Mouse (Mus musculus): Measurements from ENCODE around the gene Pde4b. TPM values are rescaled to one million over a fixed set of nuclear protein-coding genes. Genes with fewer than 3 reads are reported as not detected.

Gene Pde4b
- total and polyA plus RNA-seq, 2 experiments from 2014 or later = 49.7 to 76.2 TPM

DNA sequence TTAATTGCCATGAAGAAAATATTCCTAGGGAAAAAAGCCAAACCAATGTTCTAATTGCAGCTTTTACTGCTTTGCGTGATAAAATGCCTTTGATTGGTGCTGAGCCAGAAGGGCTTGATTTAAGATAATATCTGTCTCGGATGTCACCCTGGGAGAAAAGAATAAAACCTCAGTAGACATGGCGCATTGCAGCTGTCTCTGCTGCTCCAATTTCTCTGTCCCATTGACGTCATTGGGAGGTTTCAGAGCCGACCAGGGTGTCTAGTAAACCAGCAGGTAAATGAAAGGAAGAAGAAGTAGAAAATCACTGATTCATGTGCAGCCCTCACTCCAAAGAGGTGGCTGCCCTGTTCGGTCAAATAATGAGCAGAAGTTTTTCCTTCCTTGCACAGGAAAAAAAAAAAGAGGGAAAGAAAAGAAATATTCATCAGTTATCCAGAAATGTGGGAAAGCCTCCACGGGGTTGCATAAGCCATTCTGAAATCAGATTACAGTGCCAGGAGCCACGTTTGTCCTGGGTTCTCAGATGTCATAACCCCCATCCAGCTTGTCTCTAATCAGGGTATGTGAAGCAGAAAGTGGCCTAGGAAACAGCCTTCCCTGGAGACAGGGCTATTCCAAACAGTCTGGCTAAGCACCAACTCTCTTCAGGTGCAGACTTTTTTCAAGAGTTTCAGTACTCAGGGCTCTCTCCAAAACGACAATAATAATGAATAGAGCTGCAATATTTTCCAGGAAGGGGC lies 344.9 kb downstream of the Pde4b start:
- Histone ChIP-seq H3K9ac (no peak overlapping the region), H3K9me3 (ENCODE audit: low read length) (no peaks in the 10 kb centered on the region), H3K27me3 (ENCODE audit: insufficient read depth, low read length) (no peaks in the 10 kb centered on the region), H3K4me3 (ENCODE audit: low read depth, low read length) (no peak overlapping the region), H3K4me1 (ENCODE audit: insufficient read depth) (peaks cover 12% of the 10 kb centered on the region; the same call in 1 of the 2 replicates), H3K4me2 (ENCODE audit: low read depth) (no peak overlapping the region), H3K27ac (ENCODE audit: low read depth, low read length) (no peak overlapping the region), H3K36me3 (ENCODE audit: insufficient read depth) (no peaks in the 10 kb centered on the region)
- DNase-seq (peak; percentile 27), ATAC-seq (no peak)
- no peak for TF ChIP-seq CTCF (IDR thresholded peaks at IDR 0.05; ENCODE audit: low read depth)
- 17% methylated on average over 9 of the region's 9 CpGs for WGBS

DNA sequence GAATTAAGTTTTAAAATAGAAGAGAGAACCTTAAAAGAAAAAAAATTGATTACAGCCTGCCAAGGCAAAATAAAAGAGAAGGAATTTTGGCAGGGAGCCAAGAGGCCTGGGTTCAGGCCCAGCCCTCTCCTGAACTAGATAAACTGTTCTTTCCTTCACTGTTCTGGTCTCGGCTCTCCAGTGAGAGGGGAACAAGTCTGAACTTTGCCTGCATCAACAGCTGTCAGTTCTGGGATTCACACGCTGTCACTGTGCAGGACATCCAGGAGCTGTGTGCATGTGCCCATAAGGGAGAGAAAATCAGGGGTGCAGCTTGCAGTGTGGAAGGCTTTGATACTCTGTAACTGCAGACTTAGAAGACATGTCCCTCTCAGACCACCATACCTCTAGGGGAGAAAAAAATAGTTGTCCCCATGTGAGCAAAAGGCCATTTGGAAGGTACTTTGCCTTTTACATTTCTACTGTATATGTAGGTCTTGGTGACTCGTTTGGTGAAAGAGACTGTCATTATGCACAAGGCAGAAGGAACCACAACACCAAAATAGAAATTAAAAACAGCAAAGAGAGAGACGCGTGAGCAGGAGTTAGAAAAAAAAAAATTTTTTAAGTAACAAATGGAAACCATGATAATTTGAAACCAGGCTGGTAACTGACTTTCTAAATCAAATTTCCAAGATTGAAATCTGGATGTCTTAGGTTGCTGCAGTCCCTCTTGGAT lies 352.2 kb downstream of the Pde4b start:
- Histone ChIP-seq H3K9ac (no peak overlapping the region), H3K27me3 (ENCODE audit: insufficient read depth, low read length) (no peaks in the 10 kb centered on the region), H3K4me3 (ENCODE audit: low read depth, low read length) (no peak overlapping the region), H3K36me3 (ENCODE audit: insufficient read depth) (no peaks in the 10 kb centered on the region), H3K9me3 (ENCODE audit: low read length) (no peaks in the 10 kb centered on the region), H3K27ac (ENCODE audit: low read depth, low read length) (peak overlapping the region; percentile 40; the same call in 1 of the 2 replicates), H3K4me2 (ENCODE audit: low read depth) (no peak overlapping the region), H3K4me1 (ENCODE audit: insufficient read depth) (peaks cover 9% of the 10 kb centered on the region)
- TF ChIP-seq CTCF (IDR thresholded peaks at IDR 0.05; ENCODE audit: low read depth) = no peak
- WGBS = 35% methylated on average over 5 of the region's 5 CpGs
- no peak for DNase-seq
- peak; percentile 18 for ATAC-seq

DNA sequence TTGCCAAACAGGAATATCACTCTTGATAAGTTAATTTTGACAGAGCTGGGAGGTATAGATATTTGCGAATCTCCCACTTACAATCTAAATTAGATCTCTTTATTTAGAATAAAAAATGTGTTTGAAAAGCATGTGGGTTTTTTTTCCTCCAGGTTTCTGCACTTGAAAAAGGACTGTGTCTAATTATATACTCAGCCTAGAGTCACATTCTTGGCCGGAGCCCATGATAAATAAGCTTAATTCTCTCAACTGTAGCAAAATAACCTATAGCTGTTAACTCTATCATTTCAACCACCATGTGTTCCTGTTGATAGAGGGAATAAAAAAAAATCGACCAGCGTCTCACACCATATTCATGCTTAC lies 352.8 kb downstream of the Pde4b start:
- no peak overlapping the region for H3K9ac ChIP-seq
- H3K4me1 ChIP-seq (ENCODE audit: insufficient read depth) = peaks cover 9% of the 10 kb centered on the region
- H3K36me3 ChIP-seq (ENCODE audit: insufficient read depth) = no peaks in the 10 kb centered on the region
- H3K4me3 ChIP-seq (ENCODE audit: low read depth, low read length) = no peak overlapping the region
- TF ChIP-seq CTCF (IDR thresholded peaks at IDR 0.05; ENCODE audit: low read depth) = no peak
- no peak for ATAC-seq
- 47% methylated on average over 4 of the region's 4 CpGs for WGBS
- no peaks in the 10 kb centered on the region for H3K27me3 ChIP-seq (ENCODE audit: insufficient read depth, low read length)
- no peaks in the 10 kb centered on the region for H3K9me3 ChIP-seq (ENCODE audit: low read length)
- H3K4me2 ChIP-seq (ENCODE audit: low read depth) = no peak overlapping the region
- no peak for DNase-seq
- no peak overlapping the region for H3K27ac ChIP-seq (ENCODE audit: low read depth, low read length)

DNA sequence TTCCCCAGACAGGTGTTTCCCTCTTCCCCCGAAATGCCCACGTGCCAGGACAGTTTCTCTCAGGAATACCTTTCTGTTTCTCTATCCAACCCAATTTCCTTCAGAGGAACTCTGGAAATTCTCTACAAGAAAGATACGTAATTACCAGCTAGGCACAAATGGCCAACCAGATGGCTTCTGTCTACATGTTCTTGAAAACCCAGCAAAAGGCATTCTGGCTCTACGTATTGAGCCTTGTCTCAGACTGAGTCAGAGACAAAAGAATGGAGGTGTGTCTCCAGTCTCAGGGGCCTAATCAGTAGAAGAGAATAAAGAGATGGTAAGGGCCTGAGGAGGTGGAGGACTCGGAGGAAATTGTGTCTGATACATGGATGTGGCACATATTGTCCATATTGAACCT lies 356.2 kb downstream of the Pde4b start:
- Histone ChIP-seq H3K27me3 (ENCODE audit: insufficient read depth, low read length) (no peaks in the 10 kb centered on the region), H3K9ac (no peak overlapping the region), H3K36me3 (ENCODE audit: insufficient read depth) (no peaks in the 10 kb centered on the region), H3K4me1 (ENCODE audit: insufficient read depth) (peaks cover 9% of the 10 kb centered on the region), H3K4me3 (ENCODE audit: low read depth, low read length) (no peak overlapping the region), H3K4me2 (ENCODE audit: low read depth) (no peak overlapping the region), H3K27ac (ENCODE audit: low read depth, low read length) (no peak overlapping the region), H3K9me3 (ENCODE audit: low read length) (no peaks in the 10 kb centered on the region)
- DNase-seq (no peak), ATAC-seq (peak; percentile 48; the same call in 1 of the 2 replicates)
- WGBS = 46% methylated on average over 5 of the region's 5 CpGs
- TF ChIP-seq CTCF (IDR thresholded peaks at IDR 0.05; ENCODE audit: low read depth) = no peak

DNA sequence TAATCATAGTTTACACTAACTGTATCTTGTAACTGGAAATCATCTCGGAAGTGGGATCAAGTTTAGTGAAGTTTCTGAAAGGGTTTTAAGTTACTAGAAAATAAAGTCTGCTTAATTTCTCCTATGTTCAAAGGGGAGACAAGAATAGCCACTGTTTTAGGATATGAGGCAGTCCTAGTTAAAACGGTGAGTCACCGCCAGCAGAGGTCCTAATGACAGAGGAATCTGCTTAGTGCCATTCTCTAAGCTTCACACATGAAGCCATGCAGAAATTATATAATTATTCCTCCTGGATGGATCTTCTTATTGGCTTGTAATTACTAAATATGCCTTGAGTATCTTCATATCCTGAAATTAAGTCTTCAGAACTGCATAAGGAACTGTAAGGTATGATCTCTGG lies 357.2 kb downstream of the Pde4b start:
- WGBS = 18% methylated on average over 3 of the region's 3 CpGs
- no peak for DNase-seq

DNA sequence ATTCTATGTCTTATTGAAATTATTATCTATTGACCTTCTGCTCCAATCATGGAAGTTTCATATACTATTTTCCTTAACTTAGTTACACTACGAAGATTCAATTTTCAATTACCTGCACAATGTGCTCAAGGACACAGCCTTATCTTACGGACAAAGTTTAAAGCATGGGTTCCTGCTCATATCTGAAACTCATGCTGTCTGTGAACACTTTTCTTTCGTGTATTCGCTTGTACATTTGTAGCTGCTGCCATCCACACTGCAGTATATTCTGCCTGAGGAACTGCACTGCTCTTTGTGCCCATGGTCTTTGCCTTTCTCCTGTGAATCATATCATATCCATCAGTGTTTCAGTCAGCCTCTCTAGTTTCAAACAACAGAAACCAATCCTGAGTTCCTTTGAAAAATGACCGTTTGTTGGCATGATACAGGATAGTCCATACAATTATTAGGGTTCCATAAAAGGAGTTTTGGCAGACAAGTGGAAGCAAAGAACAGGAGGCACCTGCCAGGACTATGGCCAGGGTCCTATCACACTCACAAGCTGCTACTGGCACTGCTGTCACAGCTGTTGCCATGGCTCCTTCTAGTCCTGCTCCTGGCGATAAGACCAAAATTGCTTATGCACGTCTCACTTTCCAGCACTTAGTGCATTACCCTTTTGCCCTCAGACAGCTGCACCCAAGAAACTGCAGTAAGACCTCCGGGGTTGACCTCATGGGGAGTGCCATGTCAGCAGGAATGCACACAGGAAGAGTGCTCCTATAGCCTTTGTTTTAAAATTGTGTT lies 359.0 kb downstream of the Pde4b start:
- Histone ChIP-seq H3K27ac (ENCODE audit: low read depth, low read length) (no peak overlapping the region), H3K9ac (no peak overlapping the region), H3K36me3 (ENCODE audit: insufficient read depth) (no peaks in the 10 kb centered on the region), H3K4me2 (ENCODE audit: low read depth) (no peak overlapping the region), H3K9me3 (ENCODE audit: low read length) (no peaks in the 10 kb centered on the region), H3K27me3 (ENCODE audit: insufficient read depth, low read length) (no peaks in the 10 kb centered on the region), H3K4me3 (ENCODE audit: low read depth, low read length) (no peak overlapping the region), H3K4me1 (ENCODE audit: insufficient read depth) (no peaks in the 10 kb centered on the region)
- peak; percentile 43; the same call in 1 of the 2 replicates for ATAC-seq
- TF ChIP-seq CTCF (IDR thresholded peaks at IDR 0.05; ENCODE audit: low read depth) = no peak
- 75% methylated on average over 8 of the region's 8 CpGs for WGBS
- DNase-seq = no peak

More for the DNA sequence above, 357.2 kb downstream of the Pde4b start:
- Histone ChIP-seq H3K9me3 (ENCODE audit: low read length) (no peaks in the 10 kb centered on the region), H3K4me3 (ENCODE audit: low read depth, low read length) (no peak overlapping the region), H3K27me3 (ENCODE audit: insufficient read depth, low read length) (no peaks in the 10 kb centered on the region), H3K9ac (no peak overlapping the region), H3K4me1 (ENCODE audit: insufficient read depth) (peaks cover 2% of the 10 kb centered on the region; the same call in 1 of the 2 replicates), H3K27ac (ENCODE audit: low read depth, low read length) (no peak overlapping the region), H3K36me3 (ENCODE audit: insufficient read depth) (no peaks in the 10 kb centered on the region), H3K4me2 (ENCODE audit: low read depth) (no peak overlapping the region)
- TF ChIP-seq CTCF (IDR thresholded peaks at IDR 0.05; ENCODE audit: low read depth) = no peak
- no peak for ATAC-seq
